8 mouse cellular contexts compared by ENCODE assay signal in genomic region chr2:116071571-116072320, GRCm38 (mm10). TPM values are rescaled to one million over a fixed set of nuclear protein-coding genes. Genes with fewer than 3 reads are reported as not detected.
DNase-seq lines count a peak whose midpoint lies in the region; ATAC-seq and TF ChIP-seq lines count a peak whose summit lies in the region.

No protein-coding gene starts in this region.

- intact Hi-C loops in heart, postnatal 10 days (cut with DNase I), result loop anchor here (1.0 to 10.0 kb wide), 5 partner anchors 215 to 1807 kb away; partner anchors contain the start of gene BC052040

- peak; percentile 71 for DNase-seq in urinary bladder, postnatal 25 days (ENCODE audit: low spot score)
- no peak for DNase-seq in urinary bladder, adult 2 months (ENCODE audit: low spot score)
- DNase-seq in embryo, embryonic 9.5 days (ENCODE audit: extremely low spot score), result peak; percentile 75
- DNase-seq in heart, postnatal 10 days, result peak; percentile 82 to 85
- DNase-seq in kidney, postnatal 14 days, result peak; percentile 86
- peak; percentile 87 for DNase-seq in lung, postnatal 0 days (ENCODE audit: low spot score)
- DNase-seq in retina, postnatal 1 day, result peak; percentile 84
- no peak for DNase-seq in layer of hippocampus, adult 8-10 months (ENCODE audit: low spot score in 2 of 2)

- H3K36me3 ChIP-seq in lung, postnatal 0 days (ENCODE audit: insufficient read depth, low read length), result no peaks in the 10 kb centered on the region

- 3% methylated on average over 25 of the region's 25 CpGs for WGBS in lung, postnatal 0 days

- peaks cover 27% of the 10 kb centered on the region for H3K27me3 ChIP-seq in lung, postnatal 0 days (replicated peaks; ENCODE audit: insufficient read depth, low read length)

- peak; percentile 75 for TF ChIP-seq CTCF in lung, postnatal 0 days (IDR thresholded peaks at IDR 0.05)

- TF ChIP-seq EP300 in lung, postnatal 0 days (IDR thresholded peaks at IDR 0.05), result peak; percentile 56; the same call in 1 of the 2 replicates

- peak; percentile 49; the same call in 1 of the 2 replicates for ATAC-seq in lung, postnatal 0 days

- H3K4me3 ChIP-seq in lung, postnatal 0 days (ENCODE audit: low read depth, low read length), result peak overlapping the region; percentile 33

- no peaks in the 10 kb centered on the region for H3K4me1 ChIP-seq in lung, postnatal 0 days (ENCODE audit: insufficient read depth, low read depth, low read length)

- no peaks in the 10 kb centered on the region for H3K9me3 ChIP-seq in lung, postnatal 0 days (ENCODE audit: low read length)

- no peak overlapping the region for H3K27ac ChIP-seq in lung, postnatal 0 days (ENCODE audit: low read length)

- peak overlapping the region; percentile 58 for H3K4me2 ChIP-seq in lung, postnatal 0 days (replicated peaks; ENCODE audit: low read depth, low read length)

- H3K9ac ChIP-seq in lung, postnatal 0 days (replicated peaks; ENCODE audit: low read depth), result no peak overlapping the region

RNA-seq across cellular contexts. Expression of gene Meis2, which starts 6.1 kb away (rescaled TPM):
- polyA plus RNA-seq in urinary bladder, adult 2 months (2012; rRNA removed), result 40.7 and 60.6 TPM in 2 replicates
- total RNA-seq in heart, postnatal 10 days (2021), result 10 to 100 TPM; 22.4 to 27.5 TPM
- polyA plus RNA-seq in lung, postnatal 0 days (2015; fragmentation: Nextera tagmentation; extraction: Ambion mirVana), result 12.0 and 16.2 TPM in 2 replicates
- total RNA-seq in layer of hippocampus, adult 8-10 months (2022), result 10 to 100 TPM; 43.4 to 69.1 (median 50.4) TPM

Comparison
In these comparisons a context has a peak if more than half of its experiments do, and no peak if none do; other contexts are left out.
1. DNase-seq: peak in urinary bladder, postnatal 25 days (single experiment), embryo, embryonic 9.5 days (single experiment), heart, postnatal 10 days (2 of 2), kidney, postnatal 14 days (single experiment), lung, postnatal 0 days (single experiment) and retina, postnatal 1 day (single experiment); none in urinary bladder, adult 2 months (single experiment) and layer of hippocampus, adult 8-10 months (0 of 2).